Mouse (Mus musculus): Measurements from ENCODE around the gene Mms22l.
"Not testable (repeated sequence)": the region's sequence is repeated elsewhere in the genome, so short reads cannot be mapped to it uniquely, and the experiment has no call there.

Gene Mms22l

GRCm38 (mm10) chr4:24620440-24620839, 124.2 kb downstream of the Mms22l start:
- in situ Hi-C loops (cut with MboI, MseI), result no loop called here

GRCm38 (mm10) chr4:24621422-24622187, 125.4 kb downstream of the Mms22l start:
- in situ Hi-C loops (cut with MboI, MseI), result no loop called here

- in situ Hi-C loops (cut with MboI, MseI), result no loop called here
These were observed 129.8 kb downstream of the Mms22l start for GRCm38 (mm10) chr4:24625951-24626584.

- in situ Hi-C loops (cut with MboI, MseI), result no loop called here
These were observed 130.4 kb downstream of the Mms22l start for GRCm38 (mm10) chr4:24626686-24627085.

- in situ Hi-C loops (cut with MboI, MseI), result no loop called here
These were observed 131.6 kb downstream of the Mms22l start for GRCm38 (mm10) chr4:24627871-24628270.

- in situ Hi-C loops (cut with MboI, MseI), result no loop called here
These were observed 134.2 kb downstream of the Mms22l start for GRCm38 (mm10) chr4:24630430-24630829.

- in situ Hi-C loops (cut with MboI, MseI), result no loop called here
These were observed 135.1 kb downstream of the Mms22l start for GRCm38 (mm10) chr4:24631177-24631911.

- in situ Hi-C loops (cut with MboI, MseI), result no loop called here
These were observed 146.1 kb downstream of the Mms22l start for GRCm38 (mm10) chr4:24642306-24642705.

- in situ Hi-C loops (cut with MboI, MseI), result not testable (repeated sequence)
These were observed 148.5 kb downstream of the Mms22l start for GRCm38 (mm10) chr4:24644735-24645134.
